Mouse (Mus musculus) ES-Bruce4 (cell line): ENCODE measurements around the gene Zfp385c. TPM values are rescaled to one million over a fixed set of nuclear protein-coding genes. Genes with fewer than 3 reads are reported as not detected.
"Not testable (repeated sequence)": the region's sequence is repeated elsewhere in the genome, so short reads cannot be mapped to it uniquely, and the experiment has no call there.

ENCODE experiments used
- H3K27ac ChIP-seq: 2 replicates; pipeline ENCODE4 v1.5.1; 2012; ENCODE audit warnings: low read length, inconsistent platforms; ENCODE audit not compliant: insufficient read depth
- H3K27me3 ChIP-seq: 2 replicates; pipeline ENCODE4 v1.6.1; 2012; ENCODE audit warnings: mild to moderate bottlenecking, low read length, inconsistent platforms; ENCODE audit not compliant: control insufficient read depth, poor library complexity, insufficient read depth, severe bottlenecking
- H3K36me3 ChIP-seq: 2 replicates; pipeline ENCODE4 v1.6.1; 2012; ENCODE audit warnings: inconsistent platforms, mild to moderate bottlenecking, low read length, moderate library complexity; ENCODE audit not compliant: control insufficient read depth, poor library complexity, insufficient read depth, severe bottlenecking
- H3K4me1 ChIP-seq: one replicate; pipeline ENCODE4 v1.8.1; 2011; ENCODE audit warnings: low read length; ENCODE audit not compliant: control insufficient read depth, insufficient read depth
- H3K4me3 ChIP-seq: 2 replicates; pipeline ENCODE4 v1.5.1; 2011; ENCODE audit warnings: low read depth, mild to moderate bottlenecking, low read length
- H3K9ac ChIP-seq: 2 replicates; pipeline ENCODE4 v1.6.1; 2012; ENCODE audit warnings: low read depth, mild to moderate bottlenecking, inconsistent platforms; ENCODE audit not compliant: poor library complexity, severe bottlenecking
- H3K9me3 ChIP-seq: replicated peaks from 2 replicates; pipeline ENCODE4 v1.6.1; 2012; ENCODE audit warnings: mild to moderate bottlenecking, low read length, inconsistent platforms; ENCODE audit not compliant: control insufficient read depth, poor library complexity, insufficient read depth, severe bottlenecking
- CTCF ChIP-seq: IDR thresholded peaks from one replicate; pipeline ENCODE4 v1.8.1; 2011; ENCODE audit warnings: low read depth, low read length
- EP300 ChIP-seq: IDR thresholded peaks from 2 replicates; pipeline ENCODE4 v1.6.1; 2011; ENCODE audit warnings: low read depth, low read length; ENCODE audit not compliant: insufficient read depth
- POLR2A ChIP-seq: IDR thresholded peaks from one replicate; pipeline ENCODE4 v1.8.1; 2011; ENCODE audit warnings: low read length; ENCODE audit not compliant: insufficient read depth
- polyA plus RNA-seq: library from polyadenylated mRNA; stranded (reverse); fragments of >200 nt; gene quantifications from 2 replicates; pipeline ENCODE4 v1.2.4, GENCODE M21; 2011; ENCODE audit warnings: low read depth; ENCODE audit not compliant: missing spikeins, insufficient read depth, insufficient read length

Gene Zfp385c
- polyA plus RNA-seq, 1 experiment: 1.9 TPM

- no peak overlapping the region for H3K9ac ChIP-seq
- no peak for TF ChIP-seq EP300
- no peak for TF ChIP-seq CTCF
- TF ChIP-seq POLR2A: no peak
- H3K36me3 ChIP-seq: peaks cover 83% of the 10 kb centered on the region
- no peaks in the 10 kb centered on the region for H3K9me3 ChIP-seq
- no peaks in the 10 kb centered on the region for H3K4me1 ChIP-seq
- H3K27ac ChIP-seq: no peak overlapping the region
- no peak overlapping the region for H3K4me3 ChIP-seq
- no peaks in the 10 kb centered on the region for H3K27me3 ChIP-seq
Observed at GRCm38 (mm10) chr11:100592346-100593046, 99.8 kb downstream of the Zfp385c start.

GRCm38 (mm10) chr11:100588462-100588861, 103.8 kb downstream of the Zfp385c start:
- Histone ChIP-seq H3K4me3 (no peak overlapping the region), H3K9me3 (no peaks in the 10 kb centered on the region), H3K9ac (no peak overlapping the region), H3K27me3 (no peaks in the 10 kb centered on the region), H3K4me1 (no peaks in the 10 kb centered on the region), H3K27ac (no peak overlapping the region), H3K36me3 (peaks cover 90% of the 10 kb centered on the region)
- TF ChIP-seq CTCF (no peak), EP300 (no peak), POLR2A (no peak)

GRCm38 (mm10) chr11:100585148-100585547, 107.1 kb downstream of the Zfp385c start:
- no peaks in the 10 kb centered on the region for H3K4me1 ChIP-seq
- H3K4me3 ChIP-seq: no peak overlapping the region
- no peak overlapping the region for H3K27ac ChIP-seq
- H3K9me3 ChIP-seq: no peaks in the 10 kb centered on the region
- no peaks in the 10 kb centered on the region for H3K27me3 ChIP-seq
- H3K9ac ChIP-seq: no peak overlapping the region
- peaks cover 83% of the 10 kb centered on the region for H3K36me3 ChIP-seq
- TF ChIP-seq CTCF (no peak), EP300 (no peak), POLR2A (no peak)

- Histone ChIP-seq H3K36me3 (peaks cover 79% of the 10 kb centered on the region), H3K27me3 (no peaks in the 10 kb centered on the region), H3K4me1 (no peaks in the 10 kb centered on the region), H3K9me3 (no peaks in the 10 kb centered on the region), H3K4me3 (no peak overlapping the region), H3K27ac (no peak overlapping the region), H3K9ac (no peak overlapping the region)
- TF ChIP-seq CTCF (no peak), POLR2A (no peak), EP300 (no peak)
Observed at GRCm38 (mm10) chr11:100584561-100584961, 107.7 kb downstream of the Zfp385c start.

GRCm38 (mm10) chr11:100582836-100583235, 109.4 kb downstream of the Zfp385c start:
- H3K36me3 ChIP-seq: peaks cover 63% of the 10 kb centered on the region
- TF ChIP-seq POLR2A (no peak), EP300 (no peak), CTCF (no peak)

GRCm38 (mm10) chr11:100582413-100582812, 109.8 kb downstream of the Zfp385c start:
- not testable (repeated sequence) for H3K27ac ChIP-seq, H3K4me3 ChIP-seq, H3K9me3 ChIP-seq, H3K4me1 ChIP-seq, H3K27me3 ChIP-seq, H3K9ac ChIP-seq
- peaks cover 59% of the 10 kb centered on the region for H3K36me3 ChIP-seq

More at GRCm38 (mm10) chr11:100582836-100583235, 109.4 kb downstream of the Zfp385c start:
- Histone ChIP-seq H3K27ac (no peak overlapping the region), H3K4me1 (no peaks in the 10 kb centered on the region), H3K27me3 (no peaks in the 10 kb centered on the region), H3K9me3 (no peaks in the 10 kb centered on the region), H3K4me3 (no peak overlapping the region), H3K9ac (no peak overlapping the region)
